Mouse (Mus musculus) right cerebral cortex, adult 2 months (tissue): ENCODE data around the gene Krtap4-8.
"Not testable (repeated sequence)": the region's sequence is repeated elsewhere in the genome, so short reads cannot be mapped to it uniquely, and the experiment has no call there.

Experiments used
- DNase-seq, 2 experiments: peaks; one replicate each; pipeline ENCODE4 v3.0.0; 2021 to 2022; ENCODE audit warnings: low spot score in 2 of 2

Krtap4-8 gene

DNA sequence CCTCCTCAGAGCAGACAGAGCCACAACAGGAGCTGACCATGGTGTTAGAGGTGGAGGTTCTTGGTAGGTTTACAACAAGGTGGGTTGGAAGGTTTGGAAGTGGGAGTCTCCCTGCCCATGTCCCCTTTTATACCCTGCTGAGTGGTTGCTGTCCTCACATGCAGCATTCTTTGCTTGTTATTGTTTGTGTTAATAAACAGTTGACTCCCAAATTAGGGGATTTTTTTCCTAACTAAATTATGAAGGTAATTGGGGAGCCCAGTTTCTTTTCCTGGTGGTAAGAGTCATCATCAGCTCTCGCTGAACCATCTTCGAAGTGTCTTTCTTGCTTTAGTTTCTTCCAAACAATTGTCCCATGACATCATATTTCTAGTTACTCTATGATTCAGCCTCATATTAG lies at the start of gene Krtap4-8:
Gene Krtap4-8 (minus strand): TSS at position 101 of the 400 bp plus-strand sequence.
- DNase-seq: no peak

DNA sequence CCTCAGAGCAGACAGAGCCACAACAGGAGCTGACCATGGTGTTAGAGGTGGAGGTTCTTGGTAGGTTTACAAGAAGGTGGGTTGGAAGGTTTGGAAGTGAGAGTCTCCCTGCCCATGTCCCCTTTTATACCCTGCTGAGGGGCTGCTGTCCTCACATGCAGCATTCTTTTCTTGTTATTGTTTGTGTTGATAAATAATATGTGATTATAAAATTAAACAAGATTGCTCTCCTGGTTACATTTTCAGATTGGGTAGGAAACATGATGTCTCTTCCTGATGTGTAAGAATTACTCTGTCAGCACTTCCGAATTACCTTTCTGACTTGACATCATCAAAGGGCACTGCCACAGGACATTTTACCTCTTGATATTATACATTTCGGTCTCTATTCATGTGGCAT lies 35.1 kb upstream of the Krtap4-8 start, which contains the start of gene Gm11564:
Gene Gm11564 (minus strand): TSS at position 101 of the 400 bp plus-strand sequence.
- DNase-seq: not testable (repeated sequence)

DNA sequence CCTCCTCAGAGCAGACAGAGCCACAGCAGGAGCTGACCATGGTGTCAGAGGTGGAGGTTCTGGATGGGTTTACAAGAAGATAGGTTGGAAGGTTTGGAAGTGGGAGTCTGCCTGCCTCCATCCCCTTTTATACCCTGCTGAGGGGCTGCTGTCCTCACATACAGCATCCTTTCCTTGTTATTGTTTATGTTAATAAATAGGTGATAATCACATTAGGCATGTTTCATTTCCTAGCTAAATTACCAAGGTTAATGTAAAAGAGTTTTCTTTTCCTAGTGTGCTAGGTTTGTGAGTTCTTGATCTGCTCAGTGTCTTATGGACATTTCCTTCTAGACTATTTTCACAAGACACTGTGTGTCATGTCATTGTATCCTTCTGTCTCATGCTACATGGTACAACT lies 29.3 kb upstream of the Krtap4-8 start, which contains the start of gene Krtap4-13:
Gene Krtap4-13 (minus strand): TSS at position 101 of the 400 bp plus-strand sequence.
- DNase-seq: not testable (repeated sequence)

DNA sequence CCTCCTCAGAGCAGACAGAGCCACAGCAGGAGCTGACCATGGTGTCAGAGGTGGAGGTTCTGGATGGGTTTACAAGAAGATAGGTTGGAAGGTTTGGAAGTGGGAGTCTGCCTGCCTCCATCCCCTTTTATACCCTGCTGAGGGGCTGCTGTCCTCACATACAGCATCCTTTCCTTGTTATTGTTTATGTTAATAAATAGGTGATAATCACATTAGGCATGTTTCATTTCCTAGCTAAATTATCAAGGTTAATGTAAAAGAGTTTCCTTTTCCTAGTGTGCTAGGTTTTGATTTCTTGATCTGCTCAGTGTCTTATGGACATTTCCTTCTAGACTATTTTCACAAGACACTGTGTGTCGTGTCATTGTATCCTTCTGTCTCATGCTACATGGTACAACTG lies 23.8 kb upstream of the Krtap4-8 start, which contains the start of gene Gm11554:
Gene Gm11554 (minus strand): TSS at position 101 of the 400 bp plus-strand sequence.
- DNase-seq: not testable (repeated sequence)

DNA sequence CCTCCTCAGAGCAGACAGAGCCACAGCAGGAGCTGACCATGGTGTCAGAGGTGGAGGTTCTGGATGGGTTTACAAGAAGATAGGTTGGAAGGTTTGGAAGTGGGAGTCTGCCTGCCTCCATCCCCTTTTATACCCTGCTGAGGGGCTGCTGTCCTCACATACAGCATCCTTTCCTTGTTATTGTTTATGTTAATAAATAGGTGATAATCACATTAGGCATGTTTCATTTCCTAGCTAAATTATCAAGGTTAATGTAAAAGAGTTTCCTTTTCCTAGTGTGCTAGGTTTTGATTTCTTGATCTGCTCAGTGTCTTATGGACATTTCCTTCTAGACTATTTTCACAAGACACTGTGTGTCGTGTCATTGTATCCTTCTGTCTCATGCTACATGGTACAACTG lies 18.3 kb upstream of the Krtap4-8 start, which contains the start of gene Gm11569:
Gene Gm11569 (minus strand): TSS at position 101 of the 400 bp plus-strand sequence.
- DNase-seq: not testable (repeated sequence)

DNA sequence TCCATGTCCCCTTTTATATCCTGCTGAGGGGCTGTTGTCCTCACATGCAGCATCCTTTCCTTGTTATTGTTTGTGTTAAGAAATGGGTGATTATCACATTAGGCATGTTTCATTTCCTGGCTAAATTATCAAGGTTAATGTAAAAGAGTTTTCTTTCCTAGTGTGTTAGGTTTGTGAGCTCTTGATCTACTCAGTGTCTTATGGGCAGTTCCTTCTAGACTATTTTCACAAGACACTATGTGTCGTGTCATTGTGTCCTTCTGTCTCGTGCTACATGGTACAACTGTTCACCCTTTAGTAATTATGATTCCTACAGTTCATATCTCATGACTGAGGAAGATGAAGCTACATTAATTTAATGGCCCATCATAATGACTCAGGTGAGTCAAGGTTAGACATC lies 12.9 kb upstream of the Krtap4-8 start, which contains the start of gene Gm11596:
Gene Gm11596 (minus strand): TSS at position 101 of the 400 bp plus-strand sequence.
- no peak for DNase-seq

DNA sequence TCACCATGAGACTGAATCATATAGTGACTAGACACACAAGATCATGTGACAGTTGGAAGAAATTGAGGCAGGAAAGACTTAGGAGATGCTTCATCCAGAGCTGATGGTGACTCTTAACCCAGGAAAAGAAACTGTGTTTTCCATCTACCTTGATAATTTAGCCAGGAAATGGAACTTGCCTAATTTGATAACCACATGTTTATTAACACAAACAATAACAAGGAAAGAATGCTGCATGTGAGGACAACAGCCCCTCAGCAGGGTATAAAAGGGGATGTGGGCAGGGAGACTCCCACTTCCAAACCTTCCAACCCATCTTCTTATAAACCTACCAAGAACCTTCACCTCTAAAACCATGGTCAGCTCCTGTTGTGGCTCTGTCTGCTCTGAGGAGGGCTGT lies 4.4 kb upstream of the Krtap4-8 start, which contains the start of gene Krtap4-9:
Gene Krtap4-9 (plus strand): TSS at position 301 of the 400 bp plus-strand sequence.
- not testable (repeated sequence) for DNase-seq

DNA sequence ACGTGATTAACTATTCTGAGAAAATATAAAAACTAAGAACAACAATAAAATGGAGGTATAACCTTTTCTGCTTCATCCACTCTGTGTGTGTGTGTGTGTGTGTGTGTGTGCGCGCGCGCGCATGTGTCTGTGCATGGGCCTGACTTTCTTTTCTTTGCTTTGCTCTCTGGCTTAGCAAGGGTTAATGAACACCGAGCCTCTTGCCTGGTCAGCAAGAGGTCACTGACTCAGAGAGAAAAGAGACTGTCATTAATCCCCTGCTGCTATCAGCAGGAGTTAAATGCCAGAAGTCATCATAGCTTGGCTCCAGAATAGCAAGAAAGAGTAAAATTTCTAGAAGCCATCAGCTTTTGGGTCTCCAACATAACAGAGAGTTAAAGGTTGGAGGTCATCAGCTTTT lies 2.1 kb downstream of the Krtap4-8 start:
- DNase-seq: no peak

DNA sequence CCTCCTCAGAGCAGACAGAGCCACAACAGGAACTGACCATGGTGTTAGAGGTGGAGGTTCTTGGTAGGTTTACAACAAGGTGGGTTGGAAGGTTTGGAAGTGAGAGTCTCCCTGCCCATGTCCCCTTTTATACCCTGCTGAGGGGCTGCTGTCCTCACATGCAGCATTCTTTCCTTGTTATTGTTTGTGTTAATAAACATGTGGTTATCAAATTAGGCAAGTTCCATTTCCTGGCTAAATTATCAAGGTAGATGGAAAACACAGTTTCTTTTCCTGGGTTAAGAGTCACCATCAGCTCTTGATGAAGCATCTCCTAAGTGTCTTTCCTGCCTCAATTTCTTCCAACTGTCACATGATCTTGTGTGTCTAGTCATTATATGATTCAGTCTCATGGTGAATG lies 7.7 kb downstream of the Krtap4-8 start, which contains the start of gene Gm11595:
Gene Gm11595 (minus strand): TSS at position 101 of the 400 bp plus-strand sequence.
- not testable (repeated sequence) for DNase-seq

DNA sequence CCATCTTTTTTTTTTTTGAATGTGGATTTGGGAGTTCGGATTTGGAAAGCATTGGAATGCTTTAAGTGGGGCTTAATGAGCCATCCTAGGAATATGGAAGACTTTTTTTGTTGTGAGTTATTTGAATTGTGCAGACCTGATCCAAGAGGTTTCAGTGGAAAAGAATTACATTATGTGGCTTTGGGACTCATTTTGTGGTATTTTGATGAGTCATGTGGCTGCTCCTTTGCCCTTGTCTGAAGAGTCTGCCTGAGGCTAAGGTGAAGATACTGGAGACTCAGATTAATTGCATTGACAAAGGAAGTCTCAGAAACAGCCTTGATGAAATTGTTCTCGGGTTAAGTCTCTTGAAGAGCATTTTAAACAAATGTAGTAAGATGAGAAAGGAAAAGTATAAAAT lies 12.1 kb downstream of the Krtap4-8 start:
- DNase-seq: no peak

DNA sequence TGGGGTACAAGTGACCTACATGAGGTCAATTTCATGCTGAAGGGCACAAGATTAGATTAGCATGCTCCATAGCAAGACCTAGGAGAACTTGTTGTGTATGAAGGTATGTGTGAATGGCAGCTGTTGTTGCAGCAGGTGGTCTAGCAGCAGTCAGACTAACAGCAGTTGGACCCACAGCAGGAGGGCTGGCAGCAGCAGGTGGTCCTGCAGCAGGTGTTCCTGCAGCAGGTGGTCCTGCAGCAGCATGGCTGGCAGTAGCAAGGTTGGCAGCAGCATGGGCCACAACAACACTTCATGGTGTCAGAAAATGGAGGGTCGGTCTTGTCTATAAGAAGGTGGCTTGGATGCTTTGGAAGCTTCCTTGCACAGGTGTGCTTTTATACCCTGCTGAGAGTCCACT lies 21.6 kb downstream of the Krtap4-8 start:
- DNase-seq: no peak

DNA sequence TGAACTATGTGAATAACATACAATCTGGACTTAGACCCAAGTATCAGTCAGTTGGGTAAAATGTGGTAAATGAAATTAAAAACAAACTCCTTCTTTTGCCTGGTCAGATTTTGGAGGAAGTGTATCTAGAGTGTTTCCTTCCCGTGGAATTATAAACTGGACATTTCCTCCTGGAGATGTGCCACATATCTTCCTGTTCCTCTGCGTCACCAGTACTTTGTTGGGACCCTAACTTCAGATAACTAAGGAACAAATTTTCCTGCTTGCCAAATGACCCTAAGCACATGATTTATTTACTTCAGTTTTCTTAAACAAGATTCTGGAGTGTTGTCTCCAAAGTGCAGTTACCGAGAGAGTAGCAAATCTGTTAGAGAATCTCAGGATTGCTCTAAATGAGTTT lies 36.5 kb downstream of the Krtap4-8 start:
- DNase-seq: no peak

DNA sequence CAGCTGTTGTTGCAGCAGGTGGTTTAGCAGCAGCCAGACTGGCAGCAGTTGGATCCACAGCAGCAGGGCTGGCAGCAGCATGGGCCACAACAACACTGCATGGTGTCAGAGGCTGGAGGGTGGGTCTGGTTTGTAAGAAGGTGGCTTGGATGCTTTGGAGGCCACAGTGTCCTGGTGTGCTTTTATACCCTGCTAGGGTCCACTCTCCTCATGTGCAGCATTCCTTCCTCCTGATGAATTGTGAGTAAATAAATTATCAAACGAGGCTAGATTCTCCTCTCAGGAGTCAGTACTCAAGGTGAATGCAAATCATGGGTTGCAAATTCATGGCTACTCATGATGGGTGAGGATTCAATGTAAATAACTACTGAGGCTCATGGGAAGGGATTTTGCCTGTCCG lies 46.3 kb downstream of the Krtap4-8 start, which contains the start of gene Gm14180:
Gene Gm14180 (minus strand): TSS at position 101 of the 400 bp plus-strand sequence.
- no peak for DNase-seq
